Mouse (Mus musculus) small intestine, adult 2 months (tissue): Measurements from ENCODE around the gene Mical3. TPM values are rescaled to one million over a fixed set of nuclear protein-coding genes. Genes with fewer than 3 reads are reported as not detected.
A peak's percentile ranks its signal among the peaks of the same experiment; 100 is the strongest.

ENCODE experiments used
- H3K27ac ChIP-seq: fragments of 200-500 bp; 2 replicates; pipeline ENCODE4 v1.5.1; 2012; ENCODE audit warnings: low read depth, low read length, control low read depth, inconsistent platforms; ENCODE audit not compliant: insufficient read depth
- H3K27me3 ChIP-seq: fragments of 200-500 bp; 2 replicates; pipeline ENCODE4 v1.6.1; 2012; ENCODE audit warnings: mild to moderate bottlenecking, moderate library complexity, low read length, inconsistent platforms; ENCODE audit not compliant: control insufficient read depth, insufficient read depth
- H3K36me3 ChIP-seq: fragments of 200-500 bp; 2 replicates; pipeline ENCODE4 v1.6.1; 2012; ENCODE audit warnings: mild to moderate bottlenecking, low read length, control low read depth, inconsistent platforms; ENCODE audit not compliant: control insufficient read depth, insufficient read depth
- H3K4me1 ChIP-seq: fragments of 200-500 bp; 2 replicates; pipeline ENCODE4 v1.6.1; 2012; ENCODE audit warnings: low read length, inconsistent platforms, mixed read lengths; ENCODE audit not compliant: control insufficient read depth, insufficient read depth, insufficient read length
- H3K4me3 ChIP-seq: fragments of 200-500 bp; 2 replicates; pipeline ENCODE4 v1.5.1; 2012; ENCODE audit warnings: low read depth, mild to moderate bottlenecking, control low read depth, inconsistent platforms, low read length, moderate library complexity
- CTCF ChIP-seq: fragments of 200-500 bp; IDR thresholded peaks from 2 replicates; pipeline ENCODE4 v1.5.1; 2012; ENCODE audit warnings: low read depth, mild to moderate bottlenecking, control low read depth, inconsistent platforms, low read length, moderate library complexity, mixed read lengths; ENCODE audit not compliant: insufficient replicate concordance, insufficient read length; ENCODE audit errors: extremely low read depth
- POLR2A ChIP-seq: fragments of 200-500 bp; IDR thresholded peaks from 2 replicates; pipeline ENCODE4 v1.6.1; 2012; ENCODE audit warnings: low read depth, mild to moderate bottlenecking, control low read depth, inconsistent platforms, low read length, moderate library complexity
- WGBS: fragments of 180-500 bp; shearing (Covaris S2); methylation state at CpG from one replicate; pipeline ENCODE4 v1.1.7; 2018; 5-methylcytosine and 5-hydroxymethylcytosine counted together
- polyA plus RNA-seq: library from polyadenylated mRNA; depleted of rRNA; stranded (reverse); fragments of >200 nt; gene quantifications from 2 replicates; pipeline ENCODE4 v1.2.3, GENCODE M21; 2012

The Mical3 gene
- polyA plus RNA-seq, 1 experiment = 8.9 TPM

GRCm38 (mm10) chr6:121122739-121123241 is 8.0 kb downstream of the Mical3 start:
- no peak for TF ChIP-seq POLR2A
- TF ChIP-seq CTCF = no peak
- H3K4me3 ChIP-seq = no peak overlapping the region
- WGBS = 65% methylated on average over 5 of the region's 5 CpGs
- no peak overlapping the region for H3K27ac ChIP-seq
- no peaks in the 10 kb centered on the region for H3K27me3 ChIP-seq
- no peaks in the 10 kb centered on the region for H3K36me3 ChIP-seq
- H3K4me1 ChIP-seq = no peaks in the 10 kb centered on the region

GRCm38 (mm10) chr6:121120776-121121175 is 10.0 kb downstream of the Mical3 start:
- no peak overlapping the region for H3K27ac ChIP-seq
- H3K4me1 ChIP-seq = no peaks in the 10 kb centered on the region
- H3K4me3 ChIP-seq = no peak overlapping the region
- no peaks in the 10 kb centered on the region for H3K27me3 ChIP-seq
- no peaks in the 10 kb centered on the region for H3K36me3 ChIP-seq
- TF ChIP-seq CTCF (no peak), POLR2A (no peak)
- 32% methylated on average over 7 of the region's 7 CpGs for WGBS

- H3K4me1 ChIP-seq = no peaks in the 10 kb centered on the region
- WGBS = 82% methylated on average over 15 of the region's 15 CpGs
- TF ChIP-seq CTCF (no peak), POLR2A (no peak)
- no peak overlapping the region for H3K27ac ChIP-seq
- H3K27me3 ChIP-seq = no peaks in the 10 kb centered on the region
- H3K36me3 ChIP-seq = no peaks in the 10 kb centered on the region
- no peak overlapping the region for H3K4me3 ChIP-seq
These were observed 12.6 kb downstream of the Mical3 start for GRCm38 (mm10) chr6:121117971-121118755.

GRCm38 (mm10) chr6:121117142-121117541 is 13.7 kb downstream of the Mical3 start:
- WGBS = 77% methylated on average over 4 of the region's 4 CpGs
- Histone ChIP-seq H3K36me3 (no peaks in the 10 kb centered on the region), H3K27ac (no peak overlapping the region), H3K4me3 (no peak overlapping the region), H3K4me1 (no peaks in the 10 kb centered on the region), H3K27me3 (no peaks in the 10 kb centered on the region)
- TF ChIP-seq CTCF (peak; percentile 49; the same call in 1 of the 2 replicates), POLR2A (no peak)

- H3K4me3 ChIP-seq = no peak overlapping the region
- H3K27me3 ChIP-seq = no peaks in the 10 kb centered on the region
- TF ChIP-seq POLR2A (no peak), CTCF (no peak)
- WGBS = 55% methylated on average over 10 of the region's 10 CpGs
- H3K27ac ChIP-seq = no peak overlapping the region
- no peaks in the 10 kb centered on the region for H3K36me3 ChIP-seq
- no peaks in the 10 kb centered on the region for H3K4me1 ChIP-seq
These were observed 14.4 kb downstream of the Mical3 start for GRCm38 (mm10) chr6:121116434-121116833.

GRCm38 (mm10) chr6:121111448-121112055 is 19.2 kb downstream of the Mical3 start:
- H3K4me3 ChIP-seq = no peak overlapping the region
- no peaks in the 10 kb centered on the region for H3K27me3 ChIP-seq
- H3K36me3 ChIP-seq = no peaks in the 10 kb centered on the region
- peak overlapping the region; percentile 5; the same call in 1 of the 2 replicates for H3K27ac ChIP-seq
- peaks cover 14% of the 10 kb centered on the region for H3K4me1 ChIP-seq
- 54% methylated on average over 10 of the region's 10 CpGs for WGBS
- no peak for TF ChIP-seq POLR2A
- TF ChIP-seq CTCF = no peak

GRCm38 (mm10) chr6:121109998-121110603 is 20.7 kb downstream of the Mical3 start:
- under 1% methylated on average over 42 of the region's 42 CpGs for WGBS
- peaks cover 15% of the 10 kb centered on the region for H3K4me1 ChIP-seq
- H3K27ac ChIP-seq = peak overlapping the region; percentile 89
- H3K27me3 ChIP-seq = no peaks in the 10 kb centered on the region
- peak overlapping the region; percentile 88 for H3K4me3 ChIP-seq
- TF ChIP-seq POLR2A = 0 out of 2 replicates have a peak, but pooled peaks have one; percentile 25
- no peak for TF ChIP-seq CTCF
- no peaks in the 10 kb centered on the region for H3K36me3 ChIP-seq
